Mouse (Mus musculus) lung, adult 2 months (tissue): ENCODE measurements around the gene Kcna10.
A peak's percentile ranks its signal among the peaks of the same experiment; 100 is the strongest.

Experiments used
- CTCF ChIP-seq: fragments of 200-500 bp; IDR thresholded peaks from 2 replicates; pipeline ENCODE4 v1.5.1; 2011; ENCODE audit warnings: mild to moderate bottlenecking, low read length, control low read depth; ENCODE audit not compliant: insufficient read depth
- POLR2A ChIP-seq: fragments of 200-500 bp; IDR thresholded peaks from 2 replicates; pipeline ENCODE4 v1.6.1; 2011; ENCODE audit warnings: low read depth, mild to moderate bottlenecking, control low read depth, low read length, borderline replicate concordance; ENCODE audit errors: extremely low read depth

- TF ChIP-seq CTCF, result peak; percentile 76
- no peak for TF ChIP-seq POLR2A
Measured at GRCm38 (mm10) chr3:107233351-107233813, 50.5 kb downstream of the Kcna10 start.
